Mouse (Mus musculus) CH12.LX (cell line): ENCODE results near the gene Icos. TPM values are rescaled to one million over a fixed set of nuclear protein-coding genes. Genes with fewer than 3 reads are reported as not detected.

Experiments
- DNase-seq: peaks from one replicate; pipeline ENCODE4 v3.0.0-alpha.2; 2013; ENCODE audit errors: extremely low read depth
- H3K27ac ChIP-seq: 2 replicates; pipeline ENCODE4 v1.5.1; 2012; ENCODE audit warnings: low read depth, mild to moderate bottlenecking, control low read depth, moderate library complexity; ENCODE audit not compliant: insufficient read depth
- H3K27me3 ChIP-seq: replicated peaks from 2 replicates; pipeline ENCODE3; 2012; ENCODE audit warnings: inconsistent platforms
- H3K36me3 ChIP-seq, 2 experiments: replicated peaks in 1 of 2; 2 replicates each; pipeline versions ENCODE3 to v1.6.1; 2012; ENCODE audit warnings: inconsistent platforms in 1 of 2, low read length in 1 of 2, mild to moderate bottlenecking in 1 of 2, mixed read lengths in 1 of 2, moderate library complexity in 1 of 2; ENCODE audit not compliant: control insufficient read depth in 1 of 2, insufficient read depth in 1 of 2
- H3K4me1 ChIP-seq, 2 experiments: 2 replicates each; pipeline ENCODE4 v1.6.1; 2012; ENCODE audit warnings: inconsistent platforms in 1 of 2, moderate library complexity in 1 of 2; ENCODE audit not compliant: insufficient read depth in 2 of 2, control insufficient read depth in 1 of 2
- H3K4me2 ChIP-seq: 2 replicates; pipeline ENCODE4 v1.6.1; 2012; ENCODE audit warnings: low read depth, mild to moderate bottlenecking, control low read depth; ENCODE audit not compliant: poor library complexity, insufficient read depth, severe bottlenecking
- H3K4me3 ChIP-seq, 3 experiments: fragments of 150-350 bp in 1 of 3; sonication (generic) in 1 of 3; replicated peaks in 1 of 3; 2 replicates each; pipeline versions ENCODE3 to v1.5.1; 2011 to 2012; ENCODE audit warnings: low read depth in 2 of 3, low read length in 2 of 3, mild to moderate bottlenecking in 2 of 3, moderate library complexity in 2 of 3, control low read depth in 1 of 3, improper control_type of control experiment in 1 of 3, inconsistent platforms in 1 of 3, mixed read lengths in 1 of 3; ENCODE audit not compliant: poor library complexity in 1 of 3
- H3K79me2 ChIP-seq: replicated peaks from 2 replicates; pipeline ENCODE4 v1.6.1; 2012; ENCODE audit warnings: mild to moderate bottlenecking, moderate library complexity; ENCODE audit not compliant: control insufficient read depth, poor library complexity, insufficient read depth, severe bottlenecking; ENCODE audit errors: extremely low read depth
- H3K9ac ChIP-seq: 2 replicates; pipeline ENCODE4 v1.6.1; 2012; ENCODE audit warnings: low read depth, mild to moderate bottlenecking, control low read depth, moderate library complexity; ENCODE audit not compliant: insufficient read depth
- H3K9me3 ChIP-seq: replicated peaks from 2 replicates; pipeline ENCODE3; 2012; ENCODE audit warnings: low read length, inconsistent platforms, mixed read lengths
- CHD1 ChIP-seq: IDR thresholded peaks from 2 replicates; pipeline ENCODE4 v1.6.1; 2012; ENCODE audit warnings: low read depth, low read length, improper control_type of control experiment, inconsistent platforms
- CHD2 ChIP-seq: IDR thresholded peaks from 2 replicates; pipeline ENCODE4 v1.6.1; 2011; ENCODE audit warnings: low read length, improper control_type of control experiment
- CTCF ChIP-seq, 2 experiments: IDR thresholded peaks in 1 of 2; conservative IDR thresholded peaks in 1 of 2; 2 replicates each; pipeline ENCODE4 v1.5.1; 2011 to 2012; ENCODE audit warnings: low read depth in 2 of 2, low read length in 2 of 2, improper control_type of control experiment in 1 of 2, inconsistent platforms in 1 of 2, mild to moderate bottlenecking in 1 of 2, moderate library complexity in 1 of 2
- E2F4 ChIP-seq: IDR thresholded peaks from 2 replicates; pipeline ENCODE4 v1.6.1; 2011; ENCODE audit warnings: low read depth, low read length, improper control_type of control experiment; ENCODE audit not compliant: insufficient replicate concordance
- ELF1 ChIP-seq: IDR thresholded peaks from 2 replicates; pipeline ENCODE4 v1.6.1; 2014; ENCODE audit warnings: low read depth, mild to moderate bottlenecking, inconsistent platforms, low read length, improper control_type of control experiment
- EP300 ChIP-seq: IDR thresholded peaks from 2 replicates; pipeline ENCODE4 v1.6.1; 2011; ENCODE audit warnings: low read length, improper control_type of control experiment
- ETS1 ChIP-seq: conservative IDR thresholded peaks from 2 replicates; pipeline ENCODE4 v1.6.1; 2012; ENCODE audit warnings: low read depth, mild to moderate bottlenecking, inconsistent platforms, low read length, improper control_type of control experiment, moderate library complexity
- GABPA ChIP-seq: IDR thresholded peaks from 2 replicates; pipeline ENCODE4 v1.6.1; 2012; ENCODE audit warnings: low read depth, low read length, improper control_type of control experiment, inconsistent platforms; ENCODE audit not compliant: insufficient replicate concordance
- JUN ChIP-seq: IDR thresholded peaks from 2 replicates; pipeline ENCODE4 v1.6.1; 2011; ENCODE audit warnings: low read depth, mild to moderate bottlenecking, low read length, improper control_type of control experiment, moderate library complexity; ENCODE audit not compliant: insufficient read depth
- JUND ChIP-seq: conservative IDR thresholded peaks from 2 replicates; pipeline ENCODE4 v1.6.1; 2011; ENCODE audit warnings: low read depth, low read length, improper control_type of control experiment
- KAT2A ChIP-seq: IDR thresholded peaks from 2 replicates; pipeline ENCODE4 v1.6.1; 2012; ENCODE audit warnings: low read length, improper control_type of control experiment, inconsistent platforms; ENCODE audit not compliant: insufficient replicate concordance
- MAX ChIP-seq: IDR thresholded peaks from 2 replicates; pipeline ENCODE4 v1.6.1; 2011; ENCODE audit warnings: low read length, improper control_type of control experiment
- MEF2A ChIP-seq: IDR thresholded peaks from 2 replicates; pipeline ENCODE4 v1.6.1; 2014; ENCODE audit warnings: low read depth, mild to moderate bottlenecking, inconsistent platforms, low read length, improper control_type of control experiment, borderline replicate concordance
- MXI1 ChIP-seq: IDR thresholded peaks from 2 replicates; pipeline ENCODE4 v1.6.1; 2011; ENCODE audit warnings: mild to moderate bottlenecking, low read depth, low read length, improper control_type of control experiment
- MYC ChIP-seq: IDR thresholded peaks from 2 replicates; pipeline ENCODE4 v1.6.1; 2011; ENCODE audit warnings: low read depth, mild to moderate bottlenecking, improper control_type of control experiment, low read length
- POLR2A ChIP-seq: IDR thresholded peaks from 2 replicates; pipeline ENCODE4 v1.6.1; 2011; ENCODE audit warnings: low read depth, mild to moderate bottlenecking, improper control_type of control experiment, low read length
- RAD21 ChIP-seq: IDR thresholded peaks from 2 replicates; pipeline ENCODE4 v1.6.1; 2011; ENCODE audit warnings: low read depth, mild to moderate bottlenecking, low read length, improper control_type of control experiment, moderate library complexity
- RCOR1 ChIP-seq: conservative IDR thresholded peaks from 2 replicates; pipeline ENCODE4 v1.6.1; 2012; ENCODE audit warnings: low read depth, mild to moderate bottlenecking, inconsistent platforms, low read length, improper control_type of control experiment
- SIN3A ChIP-seq: IDR thresholded peaks from 2 replicates; pipeline ENCODE4 v1.6.1; 2012; ENCODE audit warnings: low read length, improper control_type of control experiment, inconsistent platforms
- SMC3 ChIP-seq: IDR thresholded peaks from 2 replicates; pipeline ENCODE4 v1.6.1; 2011; ENCODE audit warnings: low read depth, low read length, improper control_type of control experiment
- TBP ChIP-seq: conservative IDR thresholded peaks from 2 replicates; pipeline ENCODE4 v1.6.1; 2011; ENCODE audit warnings: low read depth, low read length, improper control_type of control experiment
- UBTF ChIP-seq: IDR thresholded peaks from 2 replicates; pipeline ENCODE4 v1.6.1; 2012; ENCODE audit warnings: low read depth, mild to moderate bottlenecking, inconsistent platforms, low read length, improper control_type of control experiment, moderate library complexity
- USF2 ChIP-seq: conservative IDR thresholded peaks from 2 replicates; pipeline ENCODE4 v1.6.1; 2011; ENCODE audit warnings: low read depth, low read length, improper control_type of control experiment
- ZC3H11A ChIP-seq: IDR thresholded peaks from 2 replicates; pipeline ENCODE4 v1.6.1; 2012; ENCODE audit warnings: low read depth, mild to moderate bottlenecking, inconsistent platforms, low read length, improper control_type of control experiment
- ZMIZ1 ChIP-seq: IDR thresholded peaks from 2 replicates; pipeline ENCODE4 v1.6.1; 2012; ENCODE audit warnings: low read depth, mild to moderate bottlenecking, inconsistent platforms, low read length, improper control_type of control experiment
- ZNF384 ChIP-seq: IDR thresholded peaks from 2 replicates; pipeline ENCODE4 v1.6.1; 2012; ENCODE audit warnings: low read depth, low read length, improper control_type of control experiment, inconsistent platforms
- dilution Hi-C: fragments of 300-500 bp; cut with MboI; formaldehyde crosslinking; loops from 2 replicates; pipeline ENCODE4 v1.14.3; 2020; ENCODE audit warnings: low sequenced_read_pairs; ENCODE audit not compliant: extremely low pct_unique_long_range_greater_than_20kb, extremely low pct_ligation_motif_present
- in situ Hi-C: fragments of 300-500 bp; cut with MboI; formaldehyde crosslinking; loops from 3 replicates; pipeline ENCODE4 v1.14.3; 2019; ENCODE audit warnings: low sequenced_read_pairs, low pct_ligation_motif_present, low pct_unique_long_range_greater_than_20kb, mixed read lengths
- polyA plus RNA-seq: library from polyadenylated mRNA; unstranded; fragments of >175 nt; gene quantifications from 2 replicates; pipeline ENCODE4 v1.2.1, GENCODE M21; 2012; ENCODE audit warnings: low read depth; ENCODE audit not compliant: insufficient read length
- total RNA-seq, 2 experiments: library from RNA; depleted of rRNA; stranded (reverse); fragments of 300-350 nt in 1 of 2; fragments of >200 nt in 1 of 2; gene quantifications; 2 replicates each; pipeline ENCODE4 v1.2.3; 2012 to 2014

Gene Icos
- total and polyA plus RNA-seq, 3 experiments, result 0.08 TPM; not detected in 2

DNA sequence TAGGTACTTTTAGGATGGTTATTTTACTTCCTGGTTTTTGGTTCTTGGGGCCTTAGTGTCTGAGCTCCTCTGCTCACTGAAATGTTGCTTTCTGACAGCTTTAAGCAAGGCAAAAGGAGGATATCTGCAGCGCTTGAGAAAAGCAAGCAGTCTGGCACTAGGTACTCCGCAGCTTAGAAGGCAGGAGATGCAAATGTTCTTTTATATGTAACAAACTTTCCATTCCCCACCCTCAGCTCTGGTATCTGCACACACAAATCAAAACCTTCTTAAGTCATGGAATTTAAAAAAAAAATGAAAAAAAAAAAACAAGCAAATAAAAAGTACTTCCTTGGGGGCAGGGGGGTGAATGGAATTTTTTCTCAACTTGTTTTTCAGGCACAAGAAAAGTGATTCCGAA is 3.5 kb upstream of the Icos start:
- peak; percentile 14 for DNase-seq
- H3K27ac ChIP-seq, result no peak overlapping the region
- H3K4me2 ChIP-seq, result peak overlapping the region; percentile 88
- no peaks in the 10 kb centered on the region for H3K27me3 ChIP-seq
- TF ChIP-seq GABPA (no peak), UBTF (no peak), TBP (0 out of 2 replicates have a peak, but pooled peaks have one; percentile 34), MYC (no peak), SMC3 (no peak), E2F4 (no peak), POLR2A (no peak), JUN (no peak), CHD2 (no peak), MEF2A (no peak), ZNF384 (peak; percentile 90), EP300 (peak; percentile 45; the same call in 1 of the 2 replicates)
- no peaks in the 10 kb centered on the region for H3K36me3 ChIP-seq
- H3K4me1 ChIP-seq, result peaks cover 2 to 13% of the 10 kb centered on the region in 2 experiments; a peak in 3 of 4 replicates
- in situ Hi-C loops (loop anchor here (25.0 kb wide), 1 partner anchor 1087 kb away; no protein-coding TSS in a partner anchor), dilution Hi-C loops (no loop called here)
- H3K79me2 ChIP-seq, result no peaks in the 10 kb centered on the region
- peak overlapping the region; percentile 3; the same call in 1 of the 2 replicates for H3K9ac ChIP-seq
- H3K4me3 ChIP-seq, result no peak overlapping the region
- no peaks in the 10 kb centered on the region for H3K9me3 ChIP-seq

DNA sequence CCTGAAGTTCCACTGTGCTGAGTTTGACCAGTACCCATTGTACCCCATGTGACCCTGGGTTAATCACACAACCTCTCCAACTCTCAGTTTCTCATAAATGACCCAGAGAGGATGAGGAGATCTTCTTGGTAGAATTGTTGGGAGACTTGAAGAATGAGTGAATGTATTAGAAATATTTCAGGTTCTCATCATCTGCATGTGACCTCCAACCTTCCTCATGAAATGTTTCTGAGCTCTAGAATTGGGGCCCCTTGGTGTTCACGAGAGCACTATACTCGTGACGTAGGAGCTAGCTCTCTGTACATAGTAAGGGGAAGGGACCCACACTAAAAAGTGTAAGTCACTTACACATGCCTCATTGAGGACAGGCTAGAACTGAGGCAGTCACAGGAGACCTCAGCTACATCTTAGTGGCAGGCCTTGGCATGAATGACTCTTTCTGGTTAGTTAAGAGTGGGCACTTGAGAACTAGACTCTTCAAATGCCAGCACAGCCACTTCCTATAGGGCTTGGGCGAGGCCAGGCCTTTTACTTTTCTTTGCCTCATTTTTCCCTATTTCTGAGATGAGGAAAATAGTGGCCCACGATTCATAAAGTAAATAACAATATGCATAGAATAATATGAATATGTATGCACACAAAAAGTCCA is 2.0 kb upstream of the Icos start:
- Histone ChIP-seq H3K9ac (no peak overlapping the region), H3K4me1 (peaks cover 4 to 13% of the 10 kb centered on the region in 2 experiments; a peak in 3 of 4 replicates), H3K79me2 (no peaks in the 10 kb centered on the region), H3K4me3 (no peak overlapping the region), H3K27me3 (no peaks in the 10 kb centered on the region), H3K27ac (no peak overlapping the region), H3K9me3 (no peaks in the 10 kb centered on the region), H3K4me2 (no peak overlapping the region), H3K36me3 (no peaks in the 10 kb centered on the region)
- dilution Hi-C loops, result no loop called here
- no peak for DNase-seq
- in situ Hi-C loops, result no loop called here
- TF ChIP-seq JUND, result no peak
- TF ChIP-seq RCOR1, result no peak
- no peak for TF ChIP-seq MAX
- no peak for TF ChIP-seq EP300
- TF ChIP-seq ETS1, result no peak
- TF ChIP-seq ZNF384, result no peak
- TF ChIP-seq USF2, result no peak
- no peak for TF ChIP-seq MEF2A
- no peak for TF ChIP-seq CHD1
- TF ChIP-seq RAD21, result no peak
- TF ChIP-seq GABPA, result no peak
- no peak for TF ChIP-seq KAT2A
- TF ChIP-seq ZC3H11A, result no peak
- no peak for TF ChIP-seq CTCF (conservative IDR thresholded peaks at IDR 0.05 in 1 of 2, IDR thresholded peaks at IDR 0.05 in 1 of 2; ENCODE audit: low read depth in 2 of 2, low read length in 2 of 2)
- no peak for TF ChIP-seq ZMIZ1
- TF ChIP-seq ELF1, result no peak
- TF ChIP-seq JUN, result no peak
- no peak for TF ChIP-seq SMC3
- no peak for TF ChIP-seq MXI1
- no peak for TF ChIP-seq SIN3A
